Mouse (Mus musculus) hindbrain, embryonic 13.5 days (tissue): Measurements from ENCODE around the gene Dlat. TPM values are rescaled to one million over a fixed set of nuclear protein-coding genes. Genes with fewer than 3 reads are reported as not detected.
A peak's percentile ranks its signal among the peaks of the same experiment; 100 is the strongest.

Experiments used
- ATAC-seq: fragments of 200-750 bp; cut with Nextera tagmentation; 2 replicates; pipeline ENCODE4 v1.8.0; 2017; ENCODE audit warnings: moderate TSS enrichment; ENCODE audit not compliant: low FRiP score
- H3K27ac ChIP-seq: fragments of 300-500 bp; sonication (generic); 2 replicates; pipeline ENCODE4 v1.5.1; 2015; ENCODE audit warnings: inconsistent platforms, mild to moderate bottlenecking, moderate library complexity
- H3K27me3 ChIP-seq: fragments of 300-500 bp; sonication (generic); 2 replicates; pipeline ENCODE4 v1.6.1; 2015; ENCODE audit warnings: mild to moderate bottlenecking, inconsistent platforms
- H3K36me3 ChIP-seq: fragments of 300-500 bp; sonication (generic); 2 replicates; pipeline ENCODE4 v1.6.1; 2015; ENCODE audit warnings: mild to moderate bottlenecking, inconsistent platforms
- H3K4me1 ChIP-seq: fragments of 300-500 bp; sonication (generic); replicated peaks from 2 replicates; pipeline ENCODE4 v1.6.1; 2015; ENCODE audit warnings: inconsistent platforms
- H3K4me2 ChIP-seq: fragments of 300-500 bp; sonication (generic); 2 replicates; pipeline ENCODE4 v1.6.1; 2015; ENCODE audit warnings: inconsistent platforms, mild to moderate bottlenecking, moderate library complexity
- H3K4me3 ChIP-seq: fragments of 300-500 bp; sonication (generic); 2 replicates; pipeline ENCODE4 v1.5.1; 2015; ENCODE audit warnings: mild to moderate bottlenecking, inconsistent platforms
- H3K9ac ChIP-seq: fragments of 300-500 bp; sonication (generic); 2 replicates; pipeline ENCODE4 v1.6.1; 2015; ENCODE audit warnings: mild to moderate bottlenecking, inconsistent platforms
- H3K9me3 ChIP-seq: fragments of 300-500 bp; sonication (generic); 2 replicates; pipeline ENCODE4 v1.6.1; 2016; ENCODE audit warnings: inconsistent platforms
- WGBS: fragments of 180-500 bp; shearing (Covaris S2); methylation state at CpG from one replicate; pipeline ENCODE4 v1.1.7; 2015; 5-methylcytosine and 5-hydroxymethylcytosine counted together
- polyA plus RNA-seq: library from polyadenylated mRNA; unstranded; fragments of >200 nt; fragmentation: Nextera tagmentation; extraction: Ambion mirVana; gene quantifications from 2 replicates; pipeline ENCODE4 v1.2.1, GENCODE M21; 2015

Gene Dlat
- 45.0 and 46.3 TPM in 2 replicates for polyA plus RNA-seq

DNA sequence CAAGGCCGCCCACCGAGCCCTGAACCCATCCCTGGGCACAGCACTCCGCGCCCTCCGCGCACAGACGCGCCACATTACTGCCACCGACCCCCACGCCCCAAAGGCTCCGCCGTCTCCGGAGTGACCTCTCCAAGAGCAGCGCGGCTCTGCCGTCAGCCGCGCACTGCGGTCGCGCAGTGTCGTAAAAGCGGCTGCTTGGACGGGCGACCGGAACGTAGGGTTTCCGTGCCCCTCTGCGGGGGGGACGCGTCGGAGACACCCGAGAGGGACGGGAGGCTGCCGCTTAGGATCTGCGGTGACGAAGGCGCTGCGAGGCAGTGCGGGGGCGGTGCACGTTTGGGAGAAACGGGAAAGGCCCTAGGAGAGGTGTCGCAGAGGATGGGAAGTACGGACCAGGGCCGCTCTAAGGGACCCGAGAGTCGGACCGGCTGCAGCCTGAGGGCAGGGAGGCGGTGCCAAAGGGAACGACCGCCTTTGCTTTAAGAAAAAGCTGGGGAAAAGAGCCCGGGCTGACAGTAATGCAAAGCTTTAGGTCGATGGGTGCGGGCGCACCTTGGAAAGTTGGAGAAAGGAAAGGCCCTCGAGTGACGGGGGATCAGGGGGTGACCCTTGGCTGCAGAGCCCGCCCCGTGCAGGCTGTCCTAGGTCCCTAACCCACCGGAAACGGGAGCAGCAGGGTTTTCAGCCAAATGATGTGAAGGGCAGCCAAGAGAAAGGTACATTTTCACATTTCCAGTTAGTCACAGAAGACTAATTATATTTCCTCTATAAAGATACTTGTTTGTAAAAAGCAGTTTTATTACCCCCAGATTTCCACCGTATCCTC is at the start of gene Dlat:
Dlat (minus strand) TSS at position 389 of the 826 bp plus-strand sequence.
- Histone ChIP-seq H3K4me1 (peaks cover 23% of the 10 kb centered on the region), H3K4me3 (peak within 1 kb of the TSS; percentile 96), H3K9ac (peak within 1 kb of the TSS; percentile 92), H3K27ac (peak within 1 kb of the TSS; percentile 89), H3K4me2 (peak within 1 kb of the TSS; percentile 77), H3K36me3 (peaks cover 40% of the 10 kb centered on the region), H3K27me3 (no peaks in the 10 kb centered on the region), H3K9me3 (no peaks in the 10 kb centered on the region)
- WGBS: under 1% methylated on average over 63 of the region's 63 CpGs
- peak; percentile 93 for ATAC-seq

DNA sequence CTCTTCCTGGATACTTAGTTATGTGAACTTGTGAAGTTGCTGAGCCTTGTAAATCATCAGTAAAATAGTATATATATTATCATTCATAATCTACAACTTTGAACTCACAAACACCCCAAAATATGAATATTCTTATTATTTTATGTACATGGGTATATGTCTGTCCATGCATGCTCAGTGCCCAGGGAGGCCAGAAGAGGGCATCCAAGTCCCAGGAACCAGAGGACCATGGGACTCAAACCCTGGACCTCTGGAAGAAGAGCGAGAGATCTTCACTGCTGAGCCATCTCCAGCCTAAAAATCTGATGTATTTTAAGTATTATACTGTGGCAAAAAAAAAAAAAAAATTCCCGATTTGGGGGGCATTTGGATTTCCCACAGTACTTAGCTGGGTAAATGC is 49.5 kb upstream of the Dlat start:
- Histone ChIP-seq H3K27ac (no peak overlapping the region), H3K9me3 (no peaks in the 10 kb centered on the region), H3K4me3 (no peak overlapping the region), H3K4me2 (no peak overlapping the region), H3K4me1 (no peaks in the 10 kb centered on the region), H3K36me3 (peaks cover 36% of the 10 kb centered on the region), H3K9ac (no peak overlapping the region), H3K27me3 (no peaks in the 10 kb centered on the region)
- ATAC-seq: no peak
- WGBS: 26% methylated on average over 2 of the region's 2 CpGs

DNA sequence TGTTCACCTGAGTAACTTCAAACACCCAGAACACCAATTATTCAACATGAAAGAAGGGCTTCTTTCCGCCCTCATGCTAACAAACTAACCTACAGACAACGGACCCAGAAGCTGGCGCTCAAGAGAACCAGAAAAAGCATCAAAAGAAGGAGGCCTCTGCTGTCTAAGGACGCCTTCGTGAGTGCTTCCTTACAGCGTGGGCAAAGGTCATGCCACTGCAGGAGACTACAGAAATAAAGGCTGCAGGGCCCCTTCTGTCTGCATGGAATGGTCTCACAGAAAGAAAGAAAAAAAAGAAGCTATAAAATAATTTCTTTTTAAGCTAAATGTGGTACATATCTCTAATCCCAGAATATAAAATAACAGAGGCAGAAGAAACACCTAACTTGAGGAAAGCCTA is 45.3 kb upstream of the Dlat start:
- Histone ChIP-seq H3K27me3 (peaks cover 14% of the 10 kb centered on the region), H3K4me1 (0 out of 2 replicates have a peak, but pooled peaks cover 2% of the 10 kb centered on the region), H3K4me2 (no peak overlapping the region), H3K4me3 (no peak overlapping the region), H3K27ac (no peak overlapping the region), H3K9me3 (no peaks in the 10 kb centered on the region), H3K36me3 (peaks cover 50% of the 10 kb centered on the region), H3K9ac (no peak overlapping the region)
- no peak for ATAC-seq
- 36% methylated on average over 6 of the region's 6 CpGs for WGBS

DNA sequence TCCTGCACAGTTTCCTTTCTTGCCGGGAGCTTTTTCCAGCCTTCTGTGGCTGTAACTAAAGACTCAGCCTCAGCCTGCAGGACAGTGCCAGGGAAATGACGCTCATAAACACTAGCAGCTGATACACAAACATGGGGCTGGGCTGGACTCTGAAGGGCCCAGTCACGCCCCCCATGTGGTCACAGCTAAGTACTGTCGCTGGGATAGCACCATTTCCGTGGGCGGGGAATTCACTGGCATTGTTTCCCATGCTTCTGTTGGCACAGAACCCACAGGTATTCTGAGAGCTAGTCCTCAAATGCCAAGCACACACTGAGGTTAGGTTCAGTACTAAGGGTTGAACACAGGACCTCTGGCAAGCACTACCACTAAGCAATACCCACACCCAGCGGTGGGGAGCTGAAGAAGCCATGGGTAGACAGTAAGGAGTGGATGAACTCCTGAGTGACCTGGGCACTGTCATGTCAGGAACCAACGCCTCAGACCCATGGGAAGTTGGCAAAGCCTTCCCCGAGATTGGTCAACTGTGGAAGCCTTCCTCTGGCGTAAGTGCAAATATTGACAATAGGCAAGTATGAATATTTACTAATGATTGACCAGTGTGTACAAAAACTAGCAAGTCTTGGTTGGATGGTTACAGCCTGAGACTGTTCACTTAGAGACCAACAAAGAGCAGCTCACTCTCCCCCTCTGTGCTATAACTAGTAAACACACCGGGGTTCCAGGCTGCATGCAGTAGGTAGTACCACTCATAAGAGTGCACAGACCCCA is 41.5 kb upstream of the Dlat start:
- H3K4me2 ChIP-seq: no peak overlapping the region
- peaks cover 35% of the 10 kb centered on the region for H3K4me1 ChIP-seq
- peaks cover 16% of the 10 kb centered on the region for H3K27me3 ChIP-seq
- WGBS: 67% methylated on average over 11 of the region's 11 CpGs
- H3K9ac ChIP-seq: no peak overlapping the region
- peaks cover 38% of the 10 kb centered on the region for H3K36me3 ChIP-seq
- ATAC-seq: no peak
- H3K4me3 ChIP-seq: no peak overlapping the region
- H3K27ac ChIP-seq: no peak overlapping the region
- no peaks in the 10 kb centered on the region for H3K9me3 ChIP-seq

DNA sequence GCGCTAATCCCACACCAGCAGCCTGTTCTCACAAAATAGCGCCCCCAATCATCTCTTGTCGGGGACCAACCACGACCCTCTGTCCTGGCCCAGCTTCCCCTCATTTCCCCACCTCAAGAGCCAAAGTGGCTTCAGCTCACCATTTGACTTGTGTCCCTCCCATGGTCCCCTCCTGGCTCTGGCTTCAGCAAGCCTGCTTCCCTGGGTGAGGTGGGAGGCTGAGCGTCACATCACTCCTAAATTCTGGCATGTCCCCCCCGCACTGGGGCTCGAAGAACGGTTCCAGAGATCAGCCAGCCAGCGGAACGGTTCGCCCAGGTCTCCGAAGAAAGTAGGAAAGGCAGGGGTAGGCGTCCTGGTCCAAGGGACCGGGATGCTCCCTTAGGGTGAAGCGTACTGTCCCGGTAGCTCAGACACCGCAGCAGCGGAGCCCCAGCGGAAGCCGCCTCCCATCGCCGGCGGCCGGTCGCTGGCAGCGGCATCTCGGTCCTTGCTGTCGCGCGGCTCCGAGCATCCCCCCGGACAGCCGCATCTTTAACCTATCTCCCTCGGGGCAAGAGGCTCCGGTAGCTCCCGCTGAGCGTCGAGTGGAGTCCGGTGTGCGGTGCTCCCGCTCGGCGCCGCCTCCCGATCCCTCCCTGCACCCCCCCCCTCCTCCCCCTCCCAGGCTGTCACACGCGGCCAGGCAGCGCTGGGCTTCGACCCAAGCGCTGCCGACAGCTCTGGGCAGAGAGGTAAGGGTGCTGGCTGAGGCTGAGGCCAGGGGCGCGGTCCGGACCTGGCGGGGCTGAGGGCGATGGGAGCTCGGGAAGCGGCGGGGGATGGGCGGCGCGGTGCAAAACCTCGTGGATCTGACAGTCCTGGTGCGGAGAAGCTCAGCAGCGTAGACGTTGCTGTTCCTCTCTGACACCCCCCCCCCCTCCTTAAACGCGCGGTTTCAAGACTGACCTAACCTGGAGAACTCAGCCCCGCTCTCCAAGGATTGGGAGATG is 39.1 kb upstream of the Dlat start:
- H3K9me3 ChIP-seq: no peaks in the 10 kb centered on the region
- H3K4me2 ChIP-seq: peak overlapping the region; percentile 93
- peak; percentile 60 for ATAC-seq
- H3K27ac ChIP-seq: peak overlapping the region; percentile 73
- under 1% methylated on average over 69 of the region's 70 CpGs for WGBS
- peaks cover 16% of the 10 kb centered on the region for H3K27me3 ChIP-seq
- H3K4me3 ChIP-seq: peak overlapping the region; percentile 62
- H3K36me3 ChIP-seq: peaks cover 39% of the 10 kb centered on the region
- H3K4me1 ChIP-seq: peaks cover 35% of the 10 kb centered on the region
- peak overlapping the region; percentile 82 for H3K9ac ChIP-seq

DNA sequence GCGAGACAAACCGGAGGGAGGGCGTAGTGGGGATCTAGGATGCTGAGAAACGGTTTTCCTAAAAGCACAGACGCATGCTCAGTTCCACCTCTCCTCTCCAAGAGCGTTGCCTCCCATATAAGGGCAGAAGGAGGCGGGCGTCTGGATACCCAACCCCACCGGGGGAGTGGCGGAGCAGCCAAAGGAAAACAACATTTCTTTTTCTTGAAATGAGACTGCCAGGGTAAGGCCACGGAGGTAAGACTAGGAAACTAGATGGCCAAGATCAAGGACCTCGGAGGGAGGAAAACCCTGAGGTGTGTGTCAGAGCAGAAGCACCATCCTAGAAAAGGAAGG is 38.1 kb upstream of the Dlat start:
- Histone ChIP-seq H3K4me2 (peak overlapping the region; percentile 93), H3K27me3 (peaks cover 16% of the 10 kb centered on the region), H3K9ac (peak overlapping the region; percentile 80), H3K4me1 (peaks cover 45% of the 10 kb centered on the region), H3K4me3 (peak overlapping the region; percentile 62), H3K36me3 (peaks cover 40% of the 10 kb centered on the region), H3K27ac (peak overlapping the region; percentile 83), H3K9me3 (no peaks in the 10 kb centered on the region)
- ATAC-seq: peak; percentile 72
- WGBS: under 1% methylated on average over 12 of the region's 12 CpGs

DNA sequence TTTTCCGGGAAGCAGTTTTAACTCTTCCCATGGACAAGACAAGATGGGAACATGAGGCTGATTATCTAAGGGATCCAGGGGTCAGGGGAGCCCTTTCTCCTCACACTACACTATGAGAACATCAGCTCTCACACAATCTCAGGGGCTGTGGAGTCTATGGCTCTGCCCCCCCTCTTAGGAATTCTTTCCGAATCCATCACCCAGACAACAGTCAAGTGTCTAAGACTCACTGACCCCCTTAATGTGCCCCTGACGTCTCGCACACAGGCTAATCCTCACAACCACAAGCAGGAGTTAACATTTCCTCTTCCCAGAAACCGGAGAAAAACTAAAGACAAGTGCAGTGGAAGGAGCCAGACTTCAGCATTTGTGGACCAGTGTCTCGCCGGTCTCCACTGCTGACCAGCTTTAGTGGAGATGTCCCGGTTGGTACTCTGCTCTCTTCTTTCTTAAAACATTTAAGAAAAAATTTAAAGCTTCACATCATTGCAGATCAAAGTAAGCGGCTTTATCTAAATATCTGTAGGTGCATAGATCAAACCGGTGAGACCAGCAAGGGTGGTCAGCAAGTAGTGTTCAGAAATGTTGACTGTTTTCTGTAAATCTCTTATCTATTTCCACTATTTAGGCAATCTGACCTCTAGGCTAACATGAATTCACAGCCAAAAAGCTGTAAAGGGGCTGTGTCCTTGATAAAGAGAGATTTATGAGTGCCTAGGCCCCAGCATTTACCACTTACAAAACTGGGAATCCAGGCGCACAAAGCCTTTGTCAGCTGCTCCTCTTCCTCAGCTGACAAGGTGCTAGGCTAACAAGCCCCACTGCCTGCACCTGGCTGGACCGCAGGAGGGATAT is 37.5 kb upstream of the Dlat start:
- WGBS: 28% methylated on average over 12 of the region's 12 CpGs
- H3K9ac ChIP-seq: peak overlapping the region; percentile 80
- H3K9me3 ChIP-seq: no peaks in the 10 kb centered on the region
- H3K4me3 ChIP-seq: peak overlapping the region; percentile 62
- peaks cover 37% of the 10 kb centered on the region for H3K36me3 ChIP-seq
- peaks cover 46% of the 10 kb centered on the region for H3K4me1 ChIP-seq
- ATAC-seq: no peak
- H3K4me2 ChIP-seq: peak overlapping the region; percentile 93
- H3K27me3 ChIP-seq: peaks cover 16% of the 10 kb centered on the region
- peak overlapping the region; percentile 83 for H3K27ac ChIP-seq

DNA sequence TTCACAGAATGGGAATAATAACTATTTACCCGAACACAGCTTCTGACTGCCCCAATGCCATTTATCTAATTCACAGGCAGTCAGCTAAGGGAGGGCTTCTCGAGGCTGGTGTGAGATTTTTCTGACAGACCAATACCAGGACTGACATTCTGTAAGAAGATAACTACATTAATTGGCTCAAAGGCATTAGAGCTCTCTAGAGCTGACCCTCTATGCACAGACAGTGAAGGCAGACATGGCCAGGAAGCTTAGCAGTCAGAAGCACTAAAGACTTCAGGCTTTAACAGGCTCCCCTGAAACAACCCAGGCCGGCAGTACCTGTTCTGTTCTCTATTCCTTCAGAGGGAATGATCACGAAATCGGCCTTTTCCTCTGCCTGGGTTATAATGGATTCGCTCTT is 35.6 kb upstream of the Dlat start:
- H3K9me3 ChIP-seq: no peaks in the 10 kb centered on the region
- H3K4me1 ChIP-seq: peaks cover 44% of the 10 kb centered on the region
- H3K4me2 ChIP-seq: no peak overlapping the region
- 86% methylated on average over 6 of the region's 6 CpGs for WGBS
- H3K36me3 ChIP-seq: peaks cover 30% of the 10 kb centered on the region
- no peak overlapping the region for H3K4me3 ChIP-seq
- ATAC-seq: no peak
- no peak overlapping the region for H3K27ac ChIP-seq
- no peak overlapping the region for H3K9ac ChIP-seq
- 0 out of 2 replicates have a peak, but pooled peaks cover 3% of the 10 kb centered on the region for H3K27me3 ChIP-seq

DNA sequence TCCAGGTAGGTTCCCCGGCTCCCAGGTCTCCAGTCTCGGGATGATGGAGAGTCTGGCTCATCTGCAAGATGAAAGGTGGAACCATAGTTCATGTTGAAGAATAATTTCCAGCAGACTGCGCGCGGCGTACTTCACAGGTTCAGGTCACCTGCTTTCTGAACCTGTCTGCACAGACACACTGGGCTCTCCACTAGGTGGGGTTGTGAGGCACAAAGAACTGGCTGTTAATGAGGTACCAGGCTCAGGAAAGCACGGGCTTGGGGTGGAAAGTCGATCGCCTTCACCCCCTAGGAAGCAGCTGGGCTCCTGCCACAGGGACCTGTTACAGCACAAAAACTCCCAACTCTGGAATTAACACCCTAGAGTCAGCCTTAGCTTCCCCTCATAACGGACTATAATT is 34.1 kb upstream of the Dlat start:
- no peak overlapping the region for H3K27ac ChIP-seq
- H3K36me3 ChIP-seq: peaks cover 46% of the 10 kb centered on the region

DNA sequence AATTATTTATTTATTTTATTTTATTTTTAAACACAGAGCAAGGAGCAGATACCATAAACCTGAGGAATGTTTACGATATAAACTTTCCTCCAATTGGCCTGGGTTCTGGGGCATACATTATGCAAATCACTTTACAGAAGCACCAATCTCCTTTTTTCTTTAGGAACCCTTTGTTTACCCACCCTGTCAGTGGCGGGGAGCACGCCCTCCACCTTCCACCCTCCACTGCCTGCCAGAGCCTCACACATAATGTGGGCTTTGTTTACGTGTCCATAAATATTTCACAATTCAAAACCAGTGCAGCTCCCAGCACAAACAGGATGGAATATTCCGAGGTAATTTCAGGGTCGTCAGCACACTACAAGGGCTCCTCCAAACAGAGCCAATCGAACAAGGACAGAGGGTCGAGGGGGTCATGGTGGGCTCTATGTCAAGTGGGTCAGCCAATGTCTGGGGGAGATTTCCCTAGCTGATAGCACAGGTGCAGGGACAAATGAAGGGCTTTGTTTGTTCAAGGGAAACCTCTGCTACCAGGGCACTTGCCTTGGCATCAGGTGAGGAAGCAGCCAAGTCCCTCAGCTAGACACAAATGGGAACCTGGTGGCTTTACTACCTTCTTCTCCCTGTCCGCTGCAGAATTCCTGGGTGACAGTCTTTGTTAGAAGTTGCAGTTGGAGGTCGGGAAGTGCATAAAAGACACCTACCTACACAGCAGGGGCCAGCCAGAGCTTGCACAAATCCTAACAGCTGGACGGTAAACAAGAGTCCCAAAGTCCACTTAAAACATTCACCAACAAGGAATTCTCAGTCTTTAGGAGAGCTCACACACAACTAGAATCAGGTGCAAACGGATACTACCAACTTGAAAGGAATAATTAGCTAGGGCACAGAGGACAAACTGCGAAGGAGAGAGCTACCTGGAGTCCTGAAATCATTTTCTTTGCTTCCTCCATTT is 33.3 kb upstream of the Dlat start:
- no peak for ATAC-seq
- 0 out of 2 replicates have a peak overlapping the region, but pooled peaks have one; percentile 6 for H3K4me2 ChIP-seq

More for the DNA sequence above, 34.1 kb upstream of the Dlat start:
- Histone ChIP-seq H3K9me3 (no peaks in the 10 kb centered on the region), H3K4me2 (no peak overlapping the region), H3K4me3 (no peak overlapping the region), H3K9ac (no peak overlapping the region), H3K4me1 (peaks cover 36% of the 10 kb centered on the region), H3K27me3 (no peaks in the 10 kb centered on the region)
- 14% methylated on average over 10 of the region's 10 CpGs for WGBS
- no peak for ATAC-seq

More for the DNA sequence above, 33.3 kb upstream of the Dlat start:
- Histone ChIP-seq H3K27ac (peak overlapping the region; percentile 44), H3K36me3 (peaks cover 53% of the 10 kb centered on the region), H3K4me1 (peaks cover 29% of the 10 kb centered on the region), H3K9me3 (no peaks in the 10 kb centered on the region), H3K9ac (0 out of 2 replicates have a peak overlapping the region, but pooled peaks have one; percentile 5), H3K27me3 (no peaks in the 10 kb centered on the region), H3K4me3 (no peak overlapping the region)
- 14% methylated on average over 13 of the region's 13 CpGs for WGBS
